Mouse (Mus musculus) myocyte (in vitro differentiated cells): ENCODE measurements around the gene Cxcl1. TPM values are rescaled to one million over a fixed set of nuclear protein-coding genes. Genes with fewer than 3 reads are reported as not detected.
"Not testable (repeated sequence)": the region's sequence is repeated elsewhere in the genome, so short reads cannot be mapped to it uniquely, and the experiment has no call there.

Experiments used
- H3K27me3 ChIP-seq: one replicate; pipeline ENCODE4 v1.6.1; 2011; ENCODE audit not compliant: control insufficient read depth, insufficient read depth, insufficient read length
- H3K36me3 ChIP-seq: one replicate; pipeline ENCODE4 v1.6.1; 2011; ENCODE audit not compliant: control insufficient read depth, insufficient read depth
- H3K4me2 ChIP-seq: one replicate; pipeline ENCODE4 v1.6.1; 2011; ENCODE audit warnings: low read depth, control low read depth
- H3K4me3 ChIP-seq: one replicate; pipeline ENCODE4 v1.5.1; 2011; ENCODE audit warnings: mild to moderate bottlenecking, control low read depth, moderate library complexity
- H3K79me2 ChIP-seq: one replicate; pipeline ENCODE4 v1.6.1; 2011; ENCODE audit not compliant: control insufficient read depth, insufficient read depth
- H3ac ChIP-seq: one replicate; pipeline ENCODE4 v1.6.1; 2011; ENCODE audit not compliant: control insufficient read depth, insufficient read length
- CEBPB ChIP-seq: IDR thresholded peaks from 2 replicates; pipeline ENCODE4 v1.6.1; 2011; ENCODE audit warnings: mild to moderate bottlenecking, moderate library complexity; ENCODE audit not compliant: poor library complexity, insufficient read depth, severe bottlenecking
- E2F4 ChIP-seq: IDR thresholded peaks from one replicate; pipeline ENCODE4 v1.6.1; 2011; ENCODE audit warnings: mild to moderate bottlenecking, control low read depth, moderate library complexity; ENCODE audit not compliant: insufficient read depth
- MAX ChIP-seq: IDR thresholded peaks from one replicate; pipeline ENCODE4 v1.6.1; 2011; ENCODE audit warnings: low read depth, mild to moderate bottlenecking, control low read depth
- MYOD1 ChIP-seq, 3 experiments: IDR thresholded peaks; one replicate each; pipeline ENCODE4 v1.6.1; 2011; ENCODE audit warnings: control low read depth in 2 of 3, low read depth in 2 of 3, mild to moderate bottlenecking in 2 of 3, moderate library complexity in 1 of 3; ENCODE audit not compliant: insufficient read length in 2 of 3, control insufficient read depth in 1 of 3
- MYOG ChIP-seq, 3 experiments: IDR thresholded peaks; one replicate each; pipeline ENCODE4 v1.6.1; 2011; ENCODE audit warnings: control low read depth in 2 of 3, low read depth in 2 of 3, mild to moderate bottlenecking in 2 of 3; ENCODE audit not compliant: insufficient read length in 2 of 3, control insufficient read depth in 1 of 3, insufficient read depth in 1 of 3
- POLR2A ChIP-seq: IDR thresholded peaks from one replicate; pipeline ENCODE4 v1.6.1; 2011; ENCODE audit warnings: low read depth, mild to moderate bottlenecking, control low read depth, moderate library complexity; ENCODE audit not compliant: insufficient read length
- POLR2AphosphoS2 ChIP-seq: IDR thresholded peaks from one replicate; pipeline ENCODE4 v1.6.1; 2011; ENCODE audit warnings: low read depth, control low read depth; ENCODE audit not compliant: insufficient read length
- REST ChIP-seq: IDR thresholded peaks from one replicate; pipeline ENCODE4 v1.6.1; 2011; ENCODE audit warnings: mild to moderate bottlenecking, control low read depth, moderate library complexity; ENCODE audit not compliant: insufficient read depth, insufficient read length
- SRF ChIP-seq: IDR thresholded peaks from one replicate; pipeline ENCODE4 v1.6.1; 2011; ENCODE audit warnings: low read depth; ENCODE audit not compliant: control insufficient read depth, insufficient read length
- TCF12 ChIP-seq: IDR thresholded peaks from one replicate; pipeline ENCODE4 v1.6.1; 2011; ENCODE audit warnings: mild to moderate bottlenecking, control low read depth; ENCODE audit not compliant: poor library complexity, insufficient read depth, severe bottlenecking
- TCF3 ChIP-seq: IDR thresholded peaks from one replicate; pipeline ENCODE4 v1.6.1; 2011; ENCODE audit warnings: low read depth, control low read depth; ENCODE audit not compliant: insufficient read length
- USF1 ChIP-seq: IDR thresholded peaks from one replicate; pipeline ENCODE4 v1.6.1; 2011; ENCODE audit warnings: low read depth, mild to moderate bottlenecking, control low read depth, moderate library complexity
- polyA plus RNA-seq: library from polyadenylated mRNA; unstranded; fragments of >200 nt; fragmentation: generic; extraction: Trizol; gene quantifications from one replicate; pipeline ENCODE4 v1.2.1, GENCODE M21; 2012; ENCODE audit warnings: missing spikeins

Gene Cxcl1
- 0.90 TPM for polyA plus RNA-seq

DNA sequence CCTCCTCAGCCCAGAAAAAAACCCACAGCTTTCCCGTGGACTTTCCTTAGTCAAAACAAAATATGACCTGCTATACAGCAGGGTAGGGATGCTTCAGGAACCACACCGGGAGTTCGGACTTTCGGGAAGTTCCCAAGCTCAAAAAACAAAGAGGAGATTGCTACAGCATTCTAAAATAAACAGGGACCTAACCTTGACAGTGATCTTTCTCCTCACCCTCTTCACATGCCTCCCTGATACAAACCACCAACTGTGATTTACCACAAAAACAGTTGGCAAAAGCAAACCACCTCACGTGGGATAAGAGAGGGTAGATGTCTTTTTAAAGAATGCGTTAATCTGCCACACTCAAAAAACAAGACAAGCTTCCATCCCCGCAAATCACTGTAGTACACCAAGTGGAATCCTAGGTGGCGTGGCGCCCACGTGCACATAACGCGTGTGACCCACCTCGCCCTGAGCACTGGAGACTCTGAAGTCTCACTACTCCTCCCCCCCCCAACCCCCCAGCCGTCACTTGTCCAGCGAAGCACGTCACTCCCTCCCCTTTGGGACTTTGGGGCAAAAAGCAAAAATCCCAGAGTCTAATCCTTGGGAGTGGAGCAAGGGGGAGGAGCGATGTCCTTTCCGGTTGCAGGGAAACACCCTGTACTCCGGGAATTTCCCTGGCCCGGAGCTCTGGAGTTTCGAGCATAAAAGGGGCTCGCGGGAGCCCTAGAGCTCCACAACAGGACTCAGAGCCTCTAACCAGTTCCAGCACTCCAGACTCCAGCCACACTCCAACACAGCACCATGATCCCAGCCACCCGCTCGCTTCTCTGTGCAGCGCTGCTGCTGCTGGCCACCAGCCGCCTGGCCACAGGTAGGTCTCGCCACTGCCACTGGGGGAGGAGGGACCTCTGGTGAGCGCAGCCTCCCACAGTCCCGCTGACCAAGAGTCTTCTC lies at the start of gene Cxcl1:
Cxcl1 (plus strand) TSS at position 723 of the 945 bp plus-strand sequence.
- Histone ChIP-seq H3K36me3 (no peaks in the 10 kb centered on the region), H3ac (peak within 1 kb of the TSS; percentile 12), H3K79me2 (no peaks in the 10 kb centered on the region), H3K27me3 (no peaks in the 10 kb centered on the region), H3K4me2 (peak within 1 kb of the TSS; percentile 80), H3K4me3 (peak within 1 kb of the TSS; percentile 62)
- no peak for TF ChIP-seq CEBPB
- TF ChIP-seq POLR2A: peak; percentile 56
- peak; percentile 41 for TF ChIP-seq POLR2AphosphoS2
- TF ChIP-seq SRF: no peak
- TF ChIP-seq MAX: no peak
- TF ChIP-seq MYOD1 (IDR thresholded peaks at IDR 0.05; ENCODE audit: control insufficient read depth in 1 of 3, insufficient read length in 2 of 3, low read depth in 2 of 3): peak in 1 of 3 experiments; percentile 15
- TF ChIP-seq TCF3: no peak
- TF ChIP-seq E2F4: no peak
- no peak for TF ChIP-seq MYOG (IDR thresholded peaks at IDR 0.05; ENCODE audit: control insufficient read depth in 1 of 3, insufficient read depth in 1 of 3, insufficient read length in 2 of 3, low read depth in 2 of 3)
- TF ChIP-seq USF1: peak; percentile 17
- TF ChIP-seq TCF12: no peak
- TF ChIP-seq REST: no peak

DNA sequence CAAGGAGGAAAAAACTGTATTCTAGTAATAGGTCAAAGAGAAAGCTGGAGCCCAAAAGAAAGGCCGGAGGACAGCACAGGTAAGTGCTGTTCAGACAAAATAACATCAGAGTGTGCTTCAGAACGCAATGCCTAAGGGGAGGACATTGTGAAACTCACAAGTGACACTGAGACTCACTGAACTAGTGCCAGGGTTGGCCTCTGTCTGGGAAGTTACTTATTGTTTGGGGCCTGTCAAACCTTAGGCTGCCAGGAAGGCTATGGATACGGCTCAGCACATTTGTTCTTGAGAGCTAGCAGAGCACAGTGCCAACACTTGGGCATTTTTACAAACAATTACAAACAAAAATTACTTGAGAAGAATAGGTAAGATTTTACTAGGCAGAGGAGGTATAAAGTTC lies 47.1 kb upstream of the Cxcl1 start:
- H3K36me3 ChIP-seq: no peaks in the 10 kb centered on the region

DNA sequence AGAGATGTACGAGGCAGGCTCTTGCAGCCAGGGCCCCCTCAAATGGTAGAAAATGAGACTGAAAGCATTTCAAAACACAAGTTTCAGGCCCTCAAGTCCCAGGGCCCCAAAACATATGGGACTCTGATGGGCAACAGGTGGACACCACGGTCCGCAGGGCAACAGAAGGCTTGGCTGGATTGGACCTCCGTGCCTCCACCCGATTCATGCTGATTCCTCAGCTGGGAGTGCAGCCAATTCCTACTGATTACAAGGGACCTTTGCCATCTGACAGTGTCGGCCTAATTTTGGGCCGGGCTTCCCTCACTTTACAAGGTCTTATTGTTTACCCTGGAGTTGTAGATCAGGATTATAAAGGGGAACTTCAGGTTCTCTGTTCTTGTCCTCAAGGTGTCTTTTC lies 40.9 kb upstream of the Cxcl1 start:
- not testable (repeated sequence) for H3K27me3 ChIP-seq, H3K4me2 ChIP-seq, H3K4me3 ChIP-seq, H3K79me2 ChIP-seq, H3ac ChIP-seq, H3K36me3 ChIP-seq

More for the DNA sequence above, 47.1 kb upstream of the Cxcl1 start:
- Histone ChIP-seq H3K4me3 (no peak overlapping the region), H3ac (no peak overlapping the region), H3K27me3 (no peaks in the 10 kb centered on the region), H3K4me2 (no peak overlapping the region), H3K79me2 (no peaks in the 10 kb centered on the region)
- TF ChIP-seq MYOG (IDR thresholded peaks at IDR 0.05; ENCODE audit: control insufficient read depth in 1 of 3, insufficient read depth in 1 of 3, insufficient read length in 2 of 3, low read depth in 2 of 3) (no peak), TCF12 (no peak), MYOD1 (IDR thresholded peaks at IDR 0.05; ENCODE audit: control insufficient read depth in 1 of 3, insufficient read length in 2 of 3, low read depth in 2 of 3) (no peak), SRF (no peak), REST (no peak), CEBPB (no peak), TCF3 (no peak), MAX (no peak), POLR2A (no peak), E2F4 (no peak), USF1 (no peak), POLR2AphosphoS2 (no peak)

DNA sequence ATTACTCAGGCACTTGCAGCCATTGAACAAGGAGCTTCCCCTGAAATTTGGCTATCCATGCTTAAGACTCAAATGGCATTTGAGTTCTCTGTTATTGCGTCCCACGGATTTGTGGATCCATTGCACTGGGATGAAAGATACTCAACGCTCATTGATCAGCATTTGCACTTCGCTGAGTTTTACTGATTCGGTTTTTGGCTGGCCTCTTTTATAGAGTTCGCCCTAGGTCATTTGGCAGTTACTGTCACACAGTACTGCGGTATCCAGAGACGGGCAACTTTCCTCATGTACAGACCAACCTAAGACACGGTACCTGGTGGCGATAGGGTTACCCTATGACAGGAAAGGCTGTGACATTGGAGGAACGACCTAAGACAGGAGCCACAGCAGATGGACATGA lies 39.6 kb upstream of the Cxcl1 start:
- H3ac ChIP-seq, H3K4me2 ChIP-seq, H3K36me3 ChIP-seq, H3K4me3 ChIP-seq, H3K79me2 ChIP-seq, H3K27me3 ChIP-seq: not testable (repeated sequence)

DNA sequence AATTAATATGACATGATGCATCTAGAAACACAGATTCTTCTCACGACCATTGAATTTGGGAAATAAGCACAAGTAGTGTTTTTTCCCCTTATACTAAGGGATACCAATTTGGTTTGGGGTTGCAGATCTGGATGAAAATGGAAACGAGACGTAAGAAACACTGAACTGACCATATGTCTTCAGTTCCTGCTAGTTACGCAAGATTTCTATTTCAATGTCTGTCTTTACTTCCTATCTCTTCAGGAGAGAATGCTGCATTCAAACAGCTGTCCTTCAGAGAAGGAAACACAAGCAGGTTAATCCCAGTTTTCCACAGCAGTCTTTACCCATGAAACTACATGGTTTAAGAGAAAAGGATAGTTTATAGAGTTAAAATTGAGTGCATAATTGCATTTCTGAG lies 37.8 kb upstream of the Cxcl1 start:
- no peak overlapping the region for H3ac ChIP-seq
- no peaks in the 10 kb centered on the region for H3K36me3 ChIP-seq
- H3K27me3 ChIP-seq: no peaks in the 10 kb centered on the region
- TF ChIP-seq MYOD1 (IDR thresholded peaks at IDR 0.05; ENCODE audit: control insufficient read depth in 1 of 3, insufficient read length in 2 of 3, low read depth in 2 of 3): no peak
- TF ChIP-seq TCF12: no peak
- TF ChIP-seq REST: no peak
- TF ChIP-seq POLR2AphosphoS2: no peak
- no peak for TF ChIP-seq SRF
- no peak for TF ChIP-seq POLR2A
- TF ChIP-seq MYOG (IDR thresholded peaks at IDR 0.05; ENCODE audit: control insufficient read depth in 1 of 3, insufficient read depth in 1 of 3, insufficient read length in 2 of 3, low read depth in 2 of 3): no peak
- TF ChIP-seq CEBPB: no peak
- TF ChIP-seq USF1: no peak
- TF ChIP-seq TCF3: no peak
- TF ChIP-seq MAX: no peak
- TF ChIP-seq E2F4: no peak
- no peaks in the 10 kb centered on the region for H3K79me2 ChIP-seq
- H3K4me3 ChIP-seq: no peak overlapping the region
- H3K4me2 ChIP-seq: no peak overlapping the region
